Mouse (Mus musculus) midbrain, embryonic 13.5 days (tissue): ENCODE results near the gene Raver2. TPM values are rescaled to one million over a fixed set of nuclear protein-coding genes. Genes with fewer than 3 reads are reported as not detected.

Source experiments
- ATAC-seq: fragments of 200-750 bp; cut with Nextera tagmentation; 2 replicates; pipeline ENCODE4 v1.8.0; 2017; ENCODE audit warnings: mild to moderate bottlenecking, moderate TSS enrichment, moderate library complexity
- H3K27ac ChIP-seq: fragments of 300-500 bp; sonication (generic); 2 replicates; pipeline ENCODE4 v1.5.1; 2015; ENCODE audit warnings: inconsistent platforms, mild to moderate bottlenecking, moderate library complexity
- H3K27me3 ChIP-seq: fragments of 300-500 bp; sonication (generic); 2 replicates; pipeline ENCODE4 v1.6.1; 2015; ENCODE audit warnings: mild to moderate bottlenecking, inconsistent platforms
- H3K36me3 ChIP-seq: fragments of 300-500 bp; sonication (generic); 2 replicates; pipeline ENCODE4 v1.6.1; 2015; ENCODE audit warnings: mild to moderate bottlenecking, inconsistent platforms
- H3K4me1 ChIP-seq: fragments of 300-500 bp; sonication (generic); replicated peaks from 2 replicates; pipeline ENCODE4 v1.6.1; 2015; ENCODE audit warnings: inconsistent platforms
- H3K4me2 ChIP-seq: fragments of 300-500 bp; sonication (generic); replicated peaks from 2 replicates; pipeline ENCODE4 v1.6.1; 2015; ENCODE audit warnings: moderate library complexity, mild to moderate bottlenecking, inconsistent platforms
- H3K4me3 ChIP-seq: fragments of 300-500 bp; sonication (generic); replicated peaks from 2 replicates; pipeline ENCODE4 v1.5.1; 2015; ENCODE audit warnings: mild to moderate bottlenecking, inconsistent platforms
- H3K9ac ChIP-seq: fragments of 300-500 bp; sonication (generic); replicated peaks from 2 replicates; pipeline ENCODE4 v1.6.1; 2015; ENCODE audit warnings: mild to moderate bottlenecking, inconsistent platforms
- H3K9me3 ChIP-seq: fragments of 300-500 bp; sonication (generic); 2 replicates; pipeline ENCODE4 v1.6.1; 2016; ENCODE audit warnings: mild to moderate bottlenecking, inconsistent platforms
- WGBS: fragments of 180-500 bp; shearing (Covaris S2); methylation state at CpG from one replicate; pipeline ENCODE4 v1.1.7; 2015; 5-methylcytosine and 5-hydroxymethylcytosine counted together
- polyA plus RNA-seq: library from polyadenylated mRNA; unstranded; fragments of >200 nt; fragmentation: Nextera tagmentation; extraction: Ambion mirVana; gene quantifications from 2 replicates; pipeline ENCODE4 v1.2.1, GENCODE M21; 2015

The Raver2 gene
- polyA plus RNA-seq, 1 experiment from 2014 or later: 5.7 TPM

DNA sequence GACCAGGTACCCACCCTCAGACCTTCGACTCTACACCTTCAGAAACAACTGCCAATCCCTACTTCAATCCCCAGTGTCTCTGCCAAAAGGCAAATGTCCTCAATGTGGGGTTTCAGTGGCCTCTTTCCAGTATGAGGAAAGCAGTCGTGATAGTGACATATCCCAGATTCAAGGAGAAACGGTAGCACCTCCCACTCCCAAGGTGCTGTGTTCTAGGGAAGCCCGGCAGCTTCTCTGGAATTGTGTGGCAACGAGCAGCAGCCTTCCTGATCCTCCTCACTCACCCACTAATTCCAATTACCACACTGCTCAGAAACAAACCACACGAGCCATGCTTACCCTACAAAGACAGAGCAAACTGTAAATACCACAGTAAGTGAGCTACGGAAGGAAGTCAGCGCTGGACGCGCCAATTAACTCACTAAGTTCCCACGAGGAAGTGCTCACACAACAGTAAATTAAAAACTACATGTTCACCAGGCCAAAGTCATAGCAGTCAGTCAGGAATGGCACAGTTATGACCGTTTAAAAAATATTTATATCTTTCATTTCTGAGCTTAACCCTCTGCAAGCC lies 90.5 kb downstream of the Raver2 start:
- H3K27ac ChIP-seq: no peak overlapping the region
- H3K27me3 ChIP-seq: no peaks in the 10 kb centered on the region
- H3K9ac ChIP-seq: no peak overlapping the region
- H3K4me3 ChIP-seq: no peak overlapping the region
- WGBS: 84% methylated on average over 12 of the region's 12 CpGs
- H3K4me1 ChIP-seq: no peaks in the 10 kb centered on the region
- no peaks in the 10 kb centered on the region for H3K9me3 ChIP-seq
- H3K36me3 ChIP-seq: peaks cover 55% of the 10 kb centered on the region
- ATAC-seq: no peak
- no peak overlapping the region for H3K4me2 ChIP-seq

DNA sequence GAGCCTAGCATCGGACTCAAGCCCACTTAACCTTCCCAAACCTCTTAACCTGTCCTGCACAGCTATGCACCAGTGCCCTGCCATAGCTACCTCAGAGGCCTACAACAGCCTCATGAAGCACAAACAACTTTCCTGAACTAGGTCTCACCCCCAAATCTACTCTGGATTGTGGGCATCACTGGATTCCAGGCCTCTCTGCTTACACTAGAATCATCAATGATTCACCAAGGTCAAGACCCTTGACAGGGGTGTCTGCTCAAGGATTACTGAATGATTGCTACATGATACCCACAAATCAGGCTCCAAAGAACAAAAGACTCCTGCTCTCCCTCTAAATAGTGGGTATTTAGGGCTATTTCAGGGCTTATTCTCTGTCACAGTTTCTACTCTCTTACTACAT lies 92.0 kb downstream of the Raver2 start:
- Histone ChIP-seq H3K27me3 (no peaks in the 10 kb centered on the region), H3K27ac (no peak overlapping the region), H3K4me1 (no peaks in the 10 kb centered on the region), H3K9me3 (no peaks in the 10 kb centered on the region), H3K36me3 (peaks cover 52% of the 10 kb centered on the region), H3K9ac (no peak overlapping the region), H3K4me3 (no peak overlapping the region), H3K4me2 (no peak overlapping the region)
- no peak for ATAC-seq
- 88% methylated on average over 1 of the region's 1 CpGs for WGBS

DNA sequence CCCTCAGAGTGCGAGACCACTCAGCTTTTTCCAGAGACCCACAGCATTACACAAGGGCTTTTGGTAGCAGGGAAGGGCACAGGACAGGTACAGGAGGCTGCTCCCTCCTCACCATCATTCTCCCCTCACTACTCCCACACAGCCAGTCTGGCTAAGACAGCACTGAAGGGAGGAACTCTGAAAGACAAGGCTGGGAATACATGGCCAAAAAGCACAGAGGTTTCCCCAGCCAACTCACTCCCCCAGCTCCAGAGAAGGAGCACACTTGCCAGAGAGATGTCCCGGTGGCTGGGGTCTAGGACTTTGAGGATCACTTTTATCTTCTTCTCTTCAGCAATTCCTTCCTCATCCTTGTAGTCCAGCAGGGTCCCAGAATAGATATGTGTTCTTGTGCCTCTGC lies 95.4 kb downstream of the Raver2 start:
- Histone ChIP-seq H3K9me3 (no peaks in the 10 kb centered on the region), H3K9ac (no peak overlapping the region), H3K4me1 (no peaks in the 10 kb centered on the region; the same call in 1 of the 2 replicates), H3K36me3 (peaks cover 25% of the 10 kb centered on the region), H3K27ac (no peak overlapping the region), H3K4me3 (no peak overlapping the region), H3K27me3 (no peaks in the 10 kb centered on the region), H3K4me2 (no peak overlapping the region)
- 91% methylated on average over 2 of the region's 2 CpGs for WGBS
- ATAC-seq: no peak

DNA sequence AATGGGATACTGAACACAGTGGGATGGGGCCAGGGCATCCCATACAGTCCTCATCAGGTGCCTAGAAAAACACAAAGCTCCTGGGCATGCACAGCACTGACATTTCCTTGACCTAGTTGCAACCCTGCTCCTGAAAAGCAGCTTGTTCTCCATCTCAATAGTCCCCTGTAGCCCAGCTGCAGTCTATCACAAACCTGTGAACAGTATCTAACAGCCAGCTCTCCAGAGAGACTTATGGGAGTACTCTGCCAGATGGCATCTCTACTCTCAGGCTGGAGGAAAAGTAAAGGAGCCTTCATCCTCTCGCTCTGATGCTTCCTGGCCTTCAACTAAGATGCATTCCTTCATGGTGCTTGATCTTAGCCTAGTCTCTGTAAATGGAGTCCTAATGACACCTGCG lies 95.9 kb downstream of the Raver2 start:
- Histone ChIP-seq H3K36me3 (peaks cover 24% of the 10 kb centered on the region), H3K4me1 (no peaks in the 10 kb centered on the region; the same call in 1 of the 2 replicates), H3K27ac (no peak overlapping the region), H3K9ac (no peak overlapping the region), H3K9me3 (no peaks in the 10 kb centered on the region), H3K4me3 (no peak overlapping the region), H3K27me3 (no peaks in the 10 kb centered on the region), H3K4me2 (no peak overlapping the region)
- WGBS: 94% methylated on average over 2 of the region's 2 CpGs
- no peak for ATAC-seq

DNA sequence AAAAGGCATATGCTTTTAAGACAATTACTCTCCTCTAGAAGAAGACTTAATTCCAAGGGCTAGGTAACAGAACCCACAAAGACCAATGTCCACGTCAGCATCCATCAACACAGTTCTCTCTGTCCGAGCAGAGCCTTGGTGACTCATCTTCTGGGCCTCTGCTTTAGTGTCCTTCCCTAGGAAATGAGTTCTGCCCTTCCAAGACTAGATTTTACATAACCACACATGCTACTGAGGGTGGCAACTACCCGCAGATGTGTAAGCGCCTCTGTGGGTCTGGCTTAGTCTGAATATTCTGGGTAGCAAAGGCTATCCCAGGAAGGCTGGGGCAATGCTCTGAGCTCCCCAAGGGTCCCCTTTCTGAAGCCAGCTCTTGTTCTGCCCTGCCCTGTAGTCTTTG lies 97.0 kb downstream of the Raver2 start:
- no peaks in the 10 kb centered on the region for H3K27me3 ChIP-seq
- no peaks in the 10 kb centered on the region; the same call in 1 of the 2 replicates for H3K4me1 ChIP-seq
- no peak overlapping the region for H3K9ac ChIP-seq
- WGBS: 94% methylated on average over 4 of the region's 4 CpGs
- H3K4me2 ChIP-seq: no peak overlapping the region
- H3K36me3 ChIP-seq: peaks cover 26% of the 10 kb centered on the region
- H3K4me3 ChIP-seq: no peak overlapping the region
- H3K27ac ChIP-seq: no peak overlapping the region
- H3K9me3 ChIP-seq: no peaks in the 10 kb centered on the region
- ATAC-seq: no peak

DNA sequence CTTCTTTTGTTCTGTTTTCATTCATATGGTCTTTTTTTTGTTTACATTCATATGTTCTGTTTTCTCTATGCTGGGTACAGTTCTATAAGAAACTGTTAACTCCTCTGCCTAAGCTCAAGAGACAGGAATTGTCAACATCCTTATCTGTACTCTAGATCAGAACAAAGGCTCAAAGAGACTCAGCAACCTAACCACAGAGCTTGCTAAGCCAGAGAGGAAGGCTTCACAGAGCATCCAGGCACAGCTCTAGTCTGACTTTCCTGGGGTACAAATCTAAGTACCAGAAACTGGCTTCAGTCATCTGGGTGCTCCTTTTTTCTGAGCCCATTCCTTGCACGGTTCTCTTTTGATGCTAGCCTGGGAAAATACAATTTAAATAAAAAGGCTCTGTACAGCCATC lies 99.0 kb downstream of the Raver2 start:
- Histone ChIP-seq H3K4me2 (no peak overlapping the region), H3K36me3 (peaks cover 24% of the 10 kb centered on the region), H3K27ac (no peak overlapping the region), H3K9me3 (no peaks in the 10 kb centered on the region), H3K4me1 (no peaks in the 10 kb centered on the region; the same call in 1 of the 2 replicates), H3K27me3 (no peaks in the 10 kb centered on the region), H3K9ac (no peak overlapping the region), H3K4me3 (no peak overlapping the region)
- WGBS: 69% methylated on average over 1 of the region's 1 CpGs
- ATAC-seq: no peak

DNA sequence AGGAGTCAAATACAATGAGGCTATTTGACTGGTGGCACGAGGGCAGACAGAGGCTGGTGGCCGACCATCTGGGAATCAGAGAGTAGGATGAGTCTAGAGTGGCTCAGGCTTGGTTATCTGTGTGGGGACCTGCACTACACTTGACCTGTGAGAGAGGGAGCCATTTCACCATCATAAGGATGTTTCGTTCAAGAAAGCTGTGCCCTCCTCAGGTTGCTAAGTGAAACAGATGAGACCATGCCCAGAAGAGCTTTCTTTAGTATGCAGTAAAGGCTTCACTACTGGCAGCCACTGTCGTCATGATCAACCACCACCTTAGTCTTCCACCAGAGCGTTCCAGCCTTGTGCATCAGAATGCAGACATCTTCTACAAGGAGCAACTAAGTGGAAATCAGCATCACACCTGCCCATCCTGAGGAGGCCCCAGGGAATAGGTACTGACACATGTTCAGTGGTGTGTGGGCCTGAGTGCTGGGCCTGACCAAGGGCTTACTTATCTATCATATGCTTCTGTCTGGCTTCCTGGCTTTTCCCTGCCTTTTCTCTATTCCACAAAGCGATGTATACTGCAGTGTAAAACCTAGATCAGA lies 99.5 kb downstream of the Raver2 start:
- WGBS: 49% methylated on average over 6 of the region's 6 CpGs
- no peaks in the 10 kb centered on the region; the same call in 1 of the 2 replicates for H3K4me1 ChIP-seq
- no peak overlapping the region for H3K9ac ChIP-seq
- no peaks in the 10 kb centered on the region for H3K9me3 ChIP-seq
- H3K4me3 ChIP-seq: no peak overlapping the region
- peak; percentile 67 for ATAC-seq
- peaks cover 24% of the 10 kb centered on the region for H3K36me3 ChIP-seq
- no peaks in the 10 kb centered on the region for H3K27me3 ChIP-seq
- no peak overlapping the region for H3K4me2 ChIP-seq
- H3K27ac ChIP-seq: no peak overlapping the region

DNA sequence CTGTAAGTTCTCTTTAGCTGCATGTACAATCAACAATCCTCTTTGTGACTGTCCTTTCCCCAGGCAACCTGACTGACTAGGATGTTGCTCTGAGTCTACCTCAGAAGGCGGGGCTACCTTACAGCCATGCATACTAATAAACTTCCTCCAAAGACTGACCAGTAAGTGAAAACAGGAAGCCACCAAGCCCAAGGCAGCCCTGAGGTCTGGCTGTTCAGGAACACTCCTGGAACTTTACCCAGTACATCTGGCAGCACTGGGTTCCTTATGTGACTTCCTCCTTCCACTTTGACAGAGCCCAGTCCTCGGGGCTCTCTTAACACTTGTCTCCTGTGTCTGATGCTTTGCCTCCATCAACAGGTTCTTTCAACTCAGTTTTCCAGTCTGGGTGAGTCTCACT lies 104.0 kb downstream of the Raver2 start:
- H3K36me3 ChIP-seq: peaks cover 30% of the 10 kb centered on the region
- H3K4me1 ChIP-seq: no peaks in the 10 kb centered on the region; the same call in 1 of the 2 replicates
- ATAC-seq: no peak
- H3K27me3 ChIP-seq: no peaks in the 10 kb centered on the region
- H3K4me3 ChIP-seq: no peak overlapping the region
- 93% methylated on average over 2 of the region's 2 CpGs for WGBS
- H3K4me2 ChIP-seq: no peak overlapping the region
- H3K9me3 ChIP-seq: no peaks in the 10 kb centered on the region
- H3K9ac ChIP-seq: no peak overlapping the region
- H3K27ac ChIP-seq: no peak overlapping the region

DNA sequence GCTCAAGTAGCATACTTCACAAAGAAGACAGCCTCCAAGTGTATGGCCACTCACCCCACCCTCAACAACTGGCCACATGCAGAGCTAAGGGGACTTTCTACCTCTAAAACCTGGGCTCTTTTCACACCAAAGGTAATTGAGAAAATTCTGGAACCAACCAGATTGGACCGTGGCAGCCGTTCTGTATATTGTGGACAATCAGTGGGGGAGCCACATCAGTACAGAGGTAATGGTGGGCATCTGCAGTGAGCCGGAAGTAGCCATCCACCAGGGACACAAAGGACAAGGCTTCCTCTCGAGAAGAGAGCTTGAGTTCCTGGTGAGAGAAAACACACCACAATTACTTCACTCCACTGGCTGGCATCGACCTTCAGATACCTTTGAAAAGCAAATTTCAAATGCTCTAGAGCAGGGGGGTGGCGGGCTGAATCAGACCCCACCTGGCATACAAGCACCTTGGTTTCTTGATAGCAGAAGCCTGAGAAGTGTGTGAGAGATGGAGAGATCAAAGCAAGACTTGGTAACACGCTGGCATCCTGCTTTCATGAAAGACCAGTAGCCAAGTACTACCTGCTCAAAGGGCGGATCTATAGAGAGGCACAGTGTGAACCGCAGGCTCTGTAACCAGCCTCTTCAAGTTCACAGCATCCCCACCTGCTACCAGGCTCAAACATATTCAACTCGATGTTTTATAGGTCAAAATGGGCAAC lies 106.3 kb downstream of the Raver2 start:
- Histone ChIP-seq H3K27me3 (no peaks in the 10 kb centered on the region), H3K4me1 (no peaks in the 10 kb centered on the region), H3K36me3 (peaks cover 29% of the 10 kb centered on the region), H3K4me2 (no peak overlapping the region), H3K27ac (no peak overlapping the region), H3K9ac (no peak overlapping the region), H3K4me3 (no peak overlapping the region), H3K9me3 (no peaks in the 10 kb centered on the region)
- WGBS: 80% methylated on average over 10 of the region's 10 CpGs
- no peak for ATAC-seq

DNA sequence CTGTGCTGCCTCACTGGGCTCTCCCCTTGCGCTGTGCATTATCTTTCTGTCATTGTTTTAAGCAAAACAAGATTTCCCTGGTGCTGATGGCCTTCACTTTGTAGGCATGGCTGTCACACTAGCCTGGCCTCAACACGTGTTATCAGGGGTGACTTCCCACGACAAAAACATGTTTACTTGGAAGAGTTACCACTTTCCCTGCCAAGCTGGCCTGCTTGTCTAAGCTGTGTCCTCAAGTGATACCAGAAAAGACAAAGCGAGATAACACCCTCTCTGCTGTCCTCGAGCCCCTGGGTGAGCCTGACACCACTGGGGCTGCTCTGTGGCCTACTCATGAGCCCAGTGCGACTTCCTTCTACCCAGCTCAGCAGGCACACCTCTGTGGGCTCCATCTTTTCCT lies 107.3 kb downstream of the Raver2 start:
- ATAC-seq: no peak
- H3K4me3 ChIP-seq: no peak overlapping the region
- no peaks in the 10 kb centered on the region for H3K4me1 ChIP-seq
- peaks cover 18% of the 10 kb centered on the region for H3K36me3 ChIP-seq
- WGBS: 86% methylated on average over 6 of the region's 6 CpGs
- H3K27me3 ChIP-seq: no peaks in the 10 kb centered on the region
- no peak overlapping the region for H3K27ac ChIP-seq
- H3K9ac ChIP-seq: no peak overlapping the region
- H3K4me2 ChIP-seq: no peak overlapping the region
- no peaks in the 10 kb centered on the region for H3K9me3 ChIP-seq

DNA sequence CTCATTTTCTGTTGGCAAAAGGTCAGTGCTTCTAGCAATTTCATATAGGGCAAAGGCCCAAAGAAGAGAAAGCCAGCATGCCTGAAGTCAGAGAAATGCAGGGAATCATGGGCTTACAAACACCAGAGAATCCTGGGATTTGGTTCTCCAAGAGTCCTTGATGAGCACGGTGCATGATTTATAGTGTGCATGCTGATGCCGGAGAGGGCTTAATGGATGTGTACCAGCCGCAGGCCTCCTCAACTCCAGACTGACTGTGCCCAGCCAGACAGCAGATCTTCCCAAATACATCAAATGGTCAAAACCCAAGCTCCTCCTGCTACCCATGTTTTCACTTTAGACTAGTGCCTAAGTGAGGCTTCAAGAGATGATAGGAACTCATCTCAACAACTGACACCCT lies 109.0 kb downstream of the Raver2 start:
- H3K9ac ChIP-seq: no peak overlapping the region
- H3K36me3 ChIP-seq: peaks cover 24% of the 10 kb centered on the region
- H3K4me3 ChIP-seq: no peak overlapping the region
- H3K27ac ChIP-seq: no peak overlapping the region
- ATAC-seq: no peak
- WGBS: 96% methylated on average over 3 of the region's 3 CpGs
- no peaks in the 10 kb centered on the region for H3K27me3 ChIP-seq
- H3K4me1 ChIP-seq: no peaks in the 10 kb centered on the region
- no peak overlapping the region for H3K4me2 ChIP-seq
- no peaks in the 10 kb centered on the region for H3K9me3 ChIP-seq

DNA sequence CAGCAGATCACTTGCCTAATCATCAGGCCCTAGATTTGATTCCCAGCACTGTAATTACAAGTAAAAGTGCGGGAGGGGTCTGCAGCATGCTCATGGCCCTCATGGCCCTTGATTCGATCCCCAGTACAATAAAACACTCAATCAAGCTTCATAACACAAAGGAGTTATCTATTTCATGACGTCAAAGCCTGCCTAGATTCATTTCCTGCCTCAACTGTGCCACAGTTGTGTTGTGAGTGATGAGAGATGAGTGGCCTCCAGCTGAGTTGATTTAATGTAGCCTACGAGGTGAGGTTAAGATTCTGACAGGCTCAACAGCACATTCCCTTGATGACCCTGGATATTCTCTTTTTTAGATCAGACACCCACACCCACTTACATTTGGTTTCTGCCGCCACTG lies 110.3 kb downstream of the Raver2 start:
- H3K27me3 ChIP-seq: no peaks in the 10 kb centered on the region
- H3K4me2 ChIP-seq: no peak overlapping the region
- H3K4me1 ChIP-seq: no peaks in the 10 kb centered on the region
- H3K9ac ChIP-seq: no peak overlapping the region
- WGBS: 73% methylated on average over 5 of the region's 5 CpGs
- ATAC-seq: no peak
- H3K9me3 ChIP-seq: no peaks in the 10 kb centered on the region
- no peak overlapping the region for H3K27ac ChIP-seq
- no peak overlapping the region for H3K4me3 ChIP-seq
- peaks cover 24% of the 10 kb centered on the region for H3K36me3 ChIP-seq
